Mouse (Mus musculus): ENCODE measurements around the gene Pdcd4.
"Not testable (repeated sequence)": the region's sequence is repeated elsewhere in the genome, so short reads cannot be mapped to it uniquely, and the experiment has no call there.

The Pdcd4 gene

GRCm38 (mm10) chr19:53899941-53900610 lies 8.0 kb downstream of the Pdcd4 start:
- CTCF ChIA-PET: no interaction called here

GRCm38 (mm10) chr19:53901931-53902738 lies 10.1 kb downstream of the Pdcd4 start:
- CTCF ChIA-PET: interaction anchor here (0.6 to 1.0 kb wide), 4 partner anchors 9 to 59 kb away, joined by 3 to 8 read pairs (median 4); no protein-coding TSS in a partner anchor

- CTCF ChIA-PET: interaction anchor here (0.6 to 0.8 kb wide), 2 partner anchors 11 to 12 kb away, joined by 3 to 8 read pairs; no protein-coding TSS in a partner anchor
Measured at GRCm38 (mm10) chr19:53902739-53903487, 10.9 kb downstream of the Pdcd4 start.

- CTCF ChIA-PET: interaction anchor here (1.1 kb wide), 1 partner anchor 25 kb away, joined by 4 read pairs; no protein-coding TSS in a partner anchor
Measured at GRCm38 (mm10) chr19:53903507-53904321, 11.7 kb downstream of the Pdcd4 start.

GRCm38 (mm10) chr19:53904833-53905480 lies 12.9 kb downstream of the Pdcd4 start:
- CTCF ChIA-PET: interaction anchor here (0.7 to 1.1 kb wide), 3 partner anchors 8 to 26 kb away, joined by 4 to 6 read pairs (median 4); no protein-coding TSS in a partner anchor

GRCm38 (mm10) chr19:53906033-53906702 lies 14.1 kb downstream of the Pdcd4 start:
- CTCF ChIA-PET: interaction anchor here (1.0 kb wide), 1 partner anchor 17 kb away, joined by 3 read pairs; no protein-coding TSS in a partner anchor

- CTCF ChIA-PET: interaction anchor here (1.0 kb wide), 1 partner anchor 17 kb away, joined by 3 read pairs; no protein-coding TSS in a partner anchor
Measured at GRCm38 (mm10) chr19:53906703-53907070, 14.7 kb downstream of the Pdcd4 start.

GRCm38 (mm10) chr19:53914950-53915349 lies 22.9 kb downstream of the Pdcd4 start:
- CTCF ChIA-PET: no interaction called here

GRCm38 (mm10) chr19:53919541-53919940 lies 27.5 kb downstream of the Pdcd4 start:
- CTCF ChIA-PET: interaction anchor here (0.6 kb wide), 1 partner anchor 9 kb away, joined by 12 read pairs; no protein-coding TSS in a partner anchor

- CTCF ChIA-PET: not testable (repeated sequence)
Measured at GRCm38 (mm10) chr19:53921996-53922395, 30.0 kb downstream of the Pdcd4 start.

GRCm38 (mm10) chr19:53925338-53925751 lies 33.3 kb downstream of the Pdcd4 start:
- CTCF ChIA-PET: no interaction called here

- CTCF ChIA-PET: no interaction called here
Measured at GRCm38 (mm10) chr19:53926705-53927104, 34.7 kb downstream of the Pdcd4 start.

GRCm38 (mm10) chr19:53929218-53929617 lies 37.2 kb downstream of the Pdcd4 start:
- CTCF ChIA-PET: interaction anchor here (0.7 kb wide), 1 partner anchor 10 kb away, joined by 12 read pairs; no protein-coding TSS in a partner anchor

GRCm38 (mm10) chr19:53933050-53933449 lies 41.0 kb downstream of the Pdcd4 start:
- CTCF ChIA-PET: no interaction called here

- CTCF ChIA-PET: no interaction called here
Measured at GRCm38 (mm10) chr19:53934046-53934445, 42.0 kb downstream of the Pdcd4 start.

GRCm38 (mm10) chr19:53939467-53939866 lies 47.4 kb downstream of the Pdcd4 start:
- CTCF ChIA-PET: no interaction called here

GRCm38 (mm10) chr19:53941139-53941538 lies 49.1 kb downstream of the Pdcd4 start:
- CTCF ChIA-PET: no interaction called here

- CTCF ChIA-PET: no interaction called here
Measured at GRCm38 (mm10) chr19:53942342-53942741, 50.3 kb downstream of the Pdcd4 start.

Measured in spleen, embryonic (tissue).